Mouse (Mus musculus) CH12.LX (cell line): ENCODE measurements around the gene Ppp1r3g. TPM values are rescaled to one million over a fixed set of nuclear protein-coding genes. Genes with fewer than 3 reads are reported as not detected.

Source experiments
- DNase-seq: peaks from one replicate; pipeline ENCODE4 v3.0.0-alpha.2; 2013; ENCODE audit errors: extremely low read depth
- H3K27ac ChIP-seq: 2 replicates; pipeline ENCODE4 v1.5.1; 2012; ENCODE audit warnings: low read depth, mild to moderate bottlenecking, control low read depth, moderate library complexity; ENCODE audit not compliant: insufficient read depth
- H3K27me3 ChIP-seq: replicated peaks from 2 replicates; pipeline ENCODE3; 2012; ENCODE audit warnings: inconsistent platforms
- H3K36me3 ChIP-seq, 2 experiments: replicated peaks in 1 of 2; 2 replicates each; pipeline versions ENCODE3 to v1.6.1; 2012; ENCODE audit warnings: inconsistent platforms in 1 of 2, low read length in 1 of 2, mild to moderate bottlenecking in 1 of 2, mixed read lengths in 1 of 2, moderate library complexity in 1 of 2; ENCODE audit not compliant: control insufficient read depth in 1 of 2, insufficient read depth in 1 of 2
- H3K4me1 ChIP-seq, 2 experiments: 2 replicates each; pipeline ENCODE4 v1.6.1; 2012; ENCODE audit warnings: inconsistent platforms in 1 of 2, moderate library complexity in 1 of 2; ENCODE audit not compliant: insufficient read depth in 2 of 2, control insufficient read depth in 1 of 2
- H3K4me2 ChIP-seq: 2 replicates; pipeline ENCODE4 v1.6.1; 2012; ENCODE audit warnings: low read depth, mild to moderate bottlenecking, control low read depth; ENCODE audit not compliant: poor library complexity, insufficient read depth, severe bottlenecking
- H3K4me3 ChIP-seq, 3 experiments: fragments of 150-350 bp in 1 of 3; sonication (generic) in 1 of 3; replicated peaks in 1 of 3; 2 replicates each; pipeline versions ENCODE3 to v1.5.1; 2011 to 2012; ENCODE audit warnings: low read depth in 2 of 3, low read length in 2 of 3, mild to moderate bottlenecking in 2 of 3, moderate library complexity in 2 of 3, control low read depth in 1 of 3, improper control_type of control experiment in 1 of 3, inconsistent platforms in 1 of 3, mixed read lengths in 1 of 3; ENCODE audit not compliant: poor library complexity in 1 of 3
- H3K79me2 ChIP-seq: replicated peaks from 2 replicates; pipeline ENCODE4 v1.6.1; 2012; ENCODE audit warnings: mild to moderate bottlenecking, moderate library complexity; ENCODE audit not compliant: control insufficient read depth, poor library complexity, insufficient read depth, severe bottlenecking; ENCODE audit errors: extremely low read depth
- H3K9ac ChIP-seq: 2 replicates; pipeline ENCODE4 v1.6.1; 2012; ENCODE audit warnings: low read depth, mild to moderate bottlenecking, control low read depth, moderate library complexity; ENCODE audit not compliant: insufficient read depth
- H3K9me3 ChIP-seq: replicated peaks from 2 replicates; pipeline ENCODE3; 2012; ENCODE audit warnings: low read length, inconsistent platforms, mixed read lengths
- BHLHE40 ChIP-seq: IDR thresholded peaks from 2 replicates; pipeline ENCODE4 v1.6.1; 2011; ENCODE audit warnings: mild to moderate bottlenecking, low read depth, low read length, improper control_type of control experiment
- CHD1 ChIP-seq: IDR thresholded peaks from 2 replicates; pipeline ENCODE4 v1.6.1; 2012; ENCODE audit warnings: low read depth, low read length, improper control_type of control experiment, inconsistent platforms
- CHD2 ChIP-seq: IDR thresholded peaks from 2 replicates; pipeline ENCODE4 v1.6.1; 2011; ENCODE audit warnings: low read length, improper control_type of control experiment
- CTCF ChIP-seq, 2 experiments: IDR thresholded peaks in 1 of 2; conservative IDR thresholded peaks in 1 of 2; 2 replicates each; pipeline ENCODE4 v1.5.1; 2011 to 2012; ENCODE audit warnings: low read depth in 2 of 2, low read length in 2 of 2, improper control_type of control experiment in 1 of 2, inconsistent platforms in 1 of 2, mild to moderate bottlenecking in 1 of 2, moderate library complexity in 1 of 2
- E2F4 ChIP-seq: IDR thresholded peaks from 2 replicates; pipeline ENCODE4 v1.6.1; 2011; ENCODE audit warnings: low read depth, low read length, improper control_type of control experiment; ENCODE audit not compliant: insufficient replicate concordance
- HCFC1 ChIP-seq: IDR thresholded peaks from 2 replicates; pipeline ENCODE4 v1.6.1; 2012; ENCODE audit warnings: low read depth, mild to moderate bottlenecking, inconsistent platforms, low read length, improper control_type of control experiment
- JUN ChIP-seq: IDR thresholded peaks from 2 replicates; pipeline ENCODE4 v1.6.1; 2011; ENCODE audit warnings: low read depth, mild to moderate bottlenecking, low read length, improper control_type of control experiment, moderate library complexity; ENCODE audit not compliant: insufficient read depth
- JUND ChIP-seq: conservative IDR thresholded peaks from 2 replicates; pipeline ENCODE4 v1.6.1; 2011; ENCODE audit warnings: low read depth, low read length, improper control_type of control experiment
- KAT2A ChIP-seq: IDR thresholded peaks from 2 replicates; pipeline ENCODE4 v1.6.1; 2012; ENCODE audit warnings: low read length, improper control_type of control experiment, inconsistent platforms; ENCODE audit not compliant: insufficient replicate concordance
- MAFK ChIP-seq: IDR thresholded peaks from 2 replicates; pipeline ENCODE4 v1.6.1; 2011; ENCODE audit warnings: low read length, improper control_type of control experiment; ENCODE audit not compliant: insufficient replicate concordance
- MXI1 ChIP-seq: IDR thresholded peaks from 2 replicates; pipeline ENCODE4 v1.6.1; 2011; ENCODE audit warnings: mild to moderate bottlenecking, low read depth, low read length, improper control_type of control experiment
- NELFE ChIP-seq: IDR thresholded peaks from 2 replicates; pipeline ENCODE4 v1.6.1; 2011; ENCODE audit warnings: low read depth, low read length, improper control_type of control experiment
- NRF1 ChIP-seq: IDR thresholded peaks from 2 replicates; pipeline ENCODE4 v1.6.1; 2014; ENCODE audit warnings: low read depth, mild to moderate bottlenecking, inconsistent platforms, low read length, improper control_type of control experiment, moderate library complexity
- POLR2A ChIP-seq: IDR thresholded peaks from 2 replicates; pipeline ENCODE4 v1.6.1; 2011; ENCODE audit warnings: low read depth, mild to moderate bottlenecking, improper control_type of control experiment, low read length
- RAD21 ChIP-seq: IDR thresholded peaks from 2 replicates; pipeline ENCODE4 v1.6.1; 2011; ENCODE audit warnings: low read depth, mild to moderate bottlenecking, low read length, improper control_type of control experiment, moderate library complexity
- USF1 ChIP-seq: IDR thresholded peaks from 2 replicates; pipeline ENCODE4 v1.6.1; 2014; ENCODE audit warnings: low read depth, mild to moderate bottlenecking, inconsistent platforms, low read length, improper control_type of control experiment
- ZMIZ1 ChIP-seq: IDR thresholded peaks from 2 replicates; pipeline ENCODE4 v1.6.1; 2012; ENCODE audit warnings: low read depth, mild to moderate bottlenecking, inconsistent platforms, low read length, improper control_type of control experiment
- ZNF384 ChIP-seq: IDR thresholded peaks from 2 replicates; pipeline ENCODE4 v1.6.1; 2012; ENCODE audit warnings: low read depth, low read length, improper control_type of control experiment, inconsistent platforms
- dilution Hi-C: fragments of 300-500 bp; cut with MboI; formaldehyde crosslinking; loops from 2 replicates; pipeline ENCODE4 v1.14.3; 2020; ENCODE audit warnings: low sequenced_read_pairs; ENCODE audit not compliant: extremely low pct_unique_long_range_greater_than_20kb, extremely low pct_ligation_motif_present
- in situ Hi-C: fragments of 300-500 bp; cut with MboI; formaldehyde crosslinking; loops from 3 replicates; pipeline ENCODE4 v1.14.3; 2019; ENCODE audit warnings: low sequenced_read_pairs, low pct_ligation_motif_present, low pct_unique_long_range_greater_than_20kb, mixed read lengths
- polyA plus RNA-seq: library from polyadenylated mRNA; unstranded; fragments of >175 nt; gene quantifications from 2 replicates; pipeline ENCODE4 v1.2.1, GENCODE M21; 2012; ENCODE audit warnings: low read depth; ENCODE audit not compliant: insufficient read length
- total RNA-seq, 2 experiments: library from RNA; depleted of rRNA; stranded (reverse); fragments of 300-350 nt in 1 of 2; fragments of >200 nt in 1 of 2; gene quantifications; 2 replicates each; pipeline ENCODE4 v1.2.3; 2012 to 2014

Ppp1r3g gene
- total and polyA plus RNA-seq, 3 experiments: 0.13 TPM; not detected in 2

DNA sequence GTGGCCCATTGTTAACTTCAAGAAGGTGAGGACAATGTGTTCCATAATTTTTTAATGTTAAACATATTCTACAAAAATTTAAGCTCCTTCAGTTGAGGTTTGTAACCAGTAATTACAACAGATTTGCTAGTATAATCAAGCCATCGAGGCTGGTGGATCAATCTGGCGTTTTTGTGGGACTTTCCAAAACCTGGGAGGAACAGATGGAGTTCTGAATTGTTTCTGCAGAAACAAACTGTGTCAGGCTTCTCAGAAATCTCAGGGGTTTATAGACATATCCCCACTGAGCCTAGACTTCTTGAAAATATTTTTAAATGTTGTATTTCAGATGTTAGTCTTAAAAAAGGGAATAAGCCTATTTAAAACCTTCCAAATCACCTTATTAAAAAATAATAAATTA is 20.6 kb upstream of the Ppp1r3g start:
- no peak overlapping the region for H3K9ac ChIP-seq
- in situ Hi-C loops (loop anchor here (25.0 kb wide), 1 partner anchor 901 kb away; the partner anchor contains the start of gene Eci2), dilution Hi-C loops (no loop called here)
- no peak overlapping the region for H3K4me2 ChIP-seq
- no peak overlapping the region for H3K4me3 ChIP-seq
- H3K79me2 ChIP-seq: no peaks in the 10 kb centered on the region
- H3K27me3 ChIP-seq: no peaks in the 10 kb centered on the region
- peaks cover 3 to 33% of the 10 kb centered on the region in 2 experiments; a peak in 2 of 4 replicates for H3K4me1 ChIP-seq
- TF ChIP-seq CHD1 (no peak), JUND (no peak), CTCF (conservative IDR thresholded peaks at IDR 0.05 in 1 of 2, IDR thresholded peaks at IDR 0.05 in 1 of 2; ENCODE audit: low read depth in 2 of 2, low read length in 2 of 2) (no peak), ZNF384 (no peak), NELFE (no peak), MXI1 (no peak), JUN (no peak), CHD2 (no peak), HCFC1 (no peak), RAD21 (no peak), E2F4 (no peak), POLR2A (no peak), NRF1 (no peak), MAFK (no peak), BHLHE40 (no peak), KAT2A (no peak), ZMIZ1 (no peak)
- TF ChIP-seq, all 38 proteins: peak for 0
- Histone ChIP-seq H3K9me3 (peaks cover 5% of the 10 kb centered on the region), H3K36me3 (no peaks in the 10 kb centered on the region), H3K27ac (no peak overlapping the region)
- DNase-seq: no peak

GRCm38 (mm10) chr13:35939871-35940665 is 18.6 kb upstream of the Ppp1r3g start:
- dilution Hi-C loops: no loop called here
- TF ChIP-seq USF1 (no peak), ZNF384 (peak; percentile 47; the same call in 1 of the 2 replicates)
- Histone ChIP-seq H3K4me2 (peak overlapping the region; percentile 64; the same call in 1 of the 2 replicates), H3K4me3 (no peak overlapping the region), H3K4me1 (peaks cover 3 to 36% of the 10 kb centered on the region in 2 experiments; a peak in 2 of 4 replicates), H3K27ac (no peak overlapping the region), H3K9me3 (peaks cover 1% of the 10 kb centered on the region), H3K27me3 (no peaks in the 10 kb centered on the region), H3K9ac (no peak overlapping the region), H3K79me2 (no peaks in the 10 kb centered on the region), H3K36me3 (peaks cover 0 to 1% of the 10 kb centered on the region in 2 experiments)
- in situ Hi-C loops: loop anchor here (5.0 to 25.0 kb wide), 2 partner anchors 158 to 903 kb away; partner anchors contain the start of gene Eci2
- DNase-seq: no peak
